Mouse (Mus musculus) left cerebral cortex, adult 8-10 months (tissue): ENCODE data around the gene Cux2. TPM values are rescaled to one million over a fixed set of nuclear protein-coding genes. Genes with fewer than 3 reads are reported as not detected.

ENCODE experiments used
- DNase-seq, 2 experiments: peaks; one replicate each; pipeline ENCODE4 v3.0.0; 2022; ENCODE audit warnings: low spot score in 2 of 2
- total RNA-seq, 4 experiments: library from RNA; stranded (reverse); gene quantifications; 2 replicates each; pipeline ENCODE4 v1.2.4; 2022

Cux2 gene
- total RNA-seq, 4 experiments from 2014 or later, result 150 to 185 (median 160) TPM

GRCm38 (mm10) chr5:121924423-121924822 lies 125.5 kb downstream of the Cux2 start:
- DNase-seq, result no peak

DNA sequence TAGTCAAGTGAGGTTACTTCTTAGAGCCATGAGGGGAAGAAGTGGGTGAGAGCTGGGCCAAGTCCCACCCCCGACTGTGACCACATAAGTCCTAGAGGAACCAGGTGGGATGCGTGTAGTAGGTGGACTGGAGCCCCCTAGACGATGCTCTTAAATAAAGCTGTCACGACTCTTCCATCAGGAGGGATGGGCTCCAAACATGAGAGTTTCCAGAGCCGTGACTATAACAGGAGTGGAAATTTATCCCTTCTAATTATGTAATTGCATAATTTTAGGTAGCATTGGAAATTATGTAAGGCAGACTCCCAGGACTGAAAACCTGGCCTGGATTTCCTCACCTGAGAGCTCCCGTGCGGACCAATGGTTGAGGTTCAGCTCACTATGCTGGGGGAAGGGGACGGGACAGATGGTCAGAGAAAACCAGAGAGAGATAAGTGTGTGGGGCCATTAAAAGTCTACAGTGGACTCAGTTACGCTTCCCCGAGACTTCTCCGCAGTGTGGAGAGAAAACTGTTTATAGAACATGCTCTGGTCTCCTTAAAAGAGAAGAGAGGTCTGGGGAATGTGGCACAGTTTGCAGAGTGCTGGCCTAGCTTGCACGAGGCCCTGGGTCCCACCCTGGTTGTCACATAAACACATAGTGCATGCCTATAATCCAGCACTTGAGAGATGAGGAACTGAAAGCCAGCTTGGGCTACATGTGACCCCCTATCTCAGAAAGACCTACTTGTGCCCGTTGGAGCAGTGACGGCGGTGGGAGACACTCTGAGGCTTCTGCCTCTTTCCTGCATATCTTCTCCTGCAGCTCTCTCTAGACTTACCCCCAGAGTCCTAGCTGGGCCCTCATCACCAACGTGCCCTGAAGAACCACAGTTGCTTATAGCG lies 126.7 kb downstream of the Cux2 start:
- peak; percentile 30 to 37 for DNase-seq

DNA sequence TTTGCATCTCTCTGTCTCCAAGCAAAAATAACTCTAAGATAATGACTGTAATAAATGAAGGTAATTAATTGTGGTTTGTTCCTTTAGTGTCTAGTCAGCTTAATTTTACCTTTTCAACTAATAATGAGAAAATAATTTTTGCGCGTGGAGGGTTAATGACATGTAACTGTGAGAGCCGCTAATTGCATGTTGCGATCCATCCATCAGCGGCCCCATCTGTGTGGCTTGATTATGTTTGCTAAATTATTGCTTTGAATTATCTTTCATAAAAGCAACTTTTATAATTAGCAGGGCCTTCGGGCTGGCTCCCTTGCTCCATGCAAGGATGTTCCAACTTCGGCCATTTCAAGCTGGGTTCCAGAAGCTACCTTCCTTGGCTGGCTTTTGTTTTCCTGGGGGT lies 130.7 kb downstream of the Cux2 start:
- DNase-seq, result no peak

DNA sequence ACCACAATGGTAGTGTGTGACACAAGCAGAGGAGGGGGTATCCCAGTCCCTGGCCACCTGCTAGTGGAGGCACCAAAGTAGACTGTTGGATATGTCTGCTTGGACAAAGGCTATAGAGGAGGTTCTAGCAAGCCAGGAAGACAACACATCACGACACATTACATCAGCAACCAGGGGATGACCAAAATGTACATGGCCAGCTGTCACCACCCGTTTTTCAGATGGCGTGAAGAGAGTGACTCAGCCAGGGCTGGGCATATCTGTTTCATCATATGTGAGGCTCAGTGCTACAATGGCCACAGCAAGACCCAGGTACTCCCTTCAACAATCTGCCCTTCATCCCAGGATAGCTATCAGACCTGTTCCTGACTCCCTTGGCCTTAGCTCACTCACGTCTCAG lies 133.1 kb downstream of the Cux2 start:
- DNase-seq, result peak in 1 of 2 experiments; percentile 48

DNA sequence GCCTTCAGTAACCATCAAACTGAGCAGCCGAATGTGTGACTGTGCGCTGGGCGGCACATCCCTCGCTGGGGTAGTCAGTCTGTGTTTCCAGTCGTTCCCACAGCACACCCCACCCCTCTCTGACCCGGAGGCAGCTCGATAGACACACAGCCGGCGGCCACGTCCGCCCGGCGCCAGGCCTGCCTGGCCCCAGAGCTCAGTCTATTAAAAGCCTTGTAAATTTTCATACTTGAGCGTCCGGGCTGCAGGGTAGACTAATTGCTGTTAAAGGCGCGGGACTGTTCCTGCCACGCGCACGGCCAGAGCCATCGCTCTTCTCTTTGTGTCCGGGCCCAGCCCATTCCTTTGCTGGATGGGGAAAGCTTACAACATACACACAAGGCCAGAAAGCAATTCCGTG lies 135.9 kb downstream of the Cux2 start:
- DNase-seq, result no peak

DNA sequence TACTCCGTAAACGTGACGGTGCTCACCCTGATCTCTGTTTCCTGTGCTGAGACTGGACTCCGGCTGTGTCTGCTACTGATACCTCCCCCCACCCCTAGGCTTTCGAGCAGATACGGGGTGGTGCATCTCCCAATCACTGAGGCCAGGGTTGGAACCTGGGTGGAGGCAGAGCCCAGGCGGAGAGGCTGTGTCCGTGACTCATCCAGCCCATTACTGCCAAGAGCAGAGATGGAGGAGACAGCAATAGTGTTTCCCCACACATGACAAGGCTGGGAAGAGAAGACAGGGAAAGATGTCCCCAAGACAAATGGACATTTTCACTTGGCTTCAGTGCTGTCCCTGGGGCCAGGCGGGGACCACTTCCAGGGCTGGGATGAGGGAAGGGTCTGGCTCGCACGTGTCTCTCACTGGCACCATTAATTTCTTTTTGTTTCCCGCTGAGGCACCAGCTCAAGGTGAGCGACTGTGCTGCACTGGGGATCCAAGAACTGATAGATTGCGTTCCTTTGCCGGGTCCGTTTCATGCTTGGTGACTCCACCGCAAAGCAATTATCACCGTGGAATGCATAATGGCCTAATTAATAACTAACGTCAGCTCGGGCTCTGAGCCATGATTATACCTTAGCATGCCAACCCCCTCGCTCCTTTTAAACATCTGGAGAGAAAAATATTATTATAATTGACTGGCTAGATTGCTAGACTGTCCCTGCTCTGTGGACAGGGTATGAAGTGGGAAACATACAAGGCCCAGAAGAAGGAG lies 140.5 kb downstream of the Cux2 start:
- no peak for DNase-seq

DNA sequence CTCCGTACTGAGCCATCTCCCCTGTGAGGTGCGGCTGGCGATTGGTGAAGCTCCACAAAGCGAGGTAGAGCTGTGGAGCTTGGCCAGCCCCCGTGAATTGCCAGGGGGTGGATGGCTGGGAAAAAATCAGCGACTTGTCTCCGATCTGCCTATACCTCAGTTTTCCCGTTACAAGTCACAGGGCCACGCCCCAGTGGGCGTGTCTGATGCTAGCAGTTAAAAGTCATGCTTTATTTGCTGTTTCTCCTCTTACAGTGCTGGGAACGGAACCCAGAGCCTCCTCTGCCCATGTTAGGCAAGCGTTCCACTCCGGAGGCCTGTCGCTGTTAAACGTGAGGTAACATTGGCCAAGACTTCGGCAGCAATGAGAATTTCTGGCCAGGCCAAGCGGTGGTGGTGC lies 144.2 kb downstream of the Cux2 start:
- DNase-seq, result no peak

DNA sequence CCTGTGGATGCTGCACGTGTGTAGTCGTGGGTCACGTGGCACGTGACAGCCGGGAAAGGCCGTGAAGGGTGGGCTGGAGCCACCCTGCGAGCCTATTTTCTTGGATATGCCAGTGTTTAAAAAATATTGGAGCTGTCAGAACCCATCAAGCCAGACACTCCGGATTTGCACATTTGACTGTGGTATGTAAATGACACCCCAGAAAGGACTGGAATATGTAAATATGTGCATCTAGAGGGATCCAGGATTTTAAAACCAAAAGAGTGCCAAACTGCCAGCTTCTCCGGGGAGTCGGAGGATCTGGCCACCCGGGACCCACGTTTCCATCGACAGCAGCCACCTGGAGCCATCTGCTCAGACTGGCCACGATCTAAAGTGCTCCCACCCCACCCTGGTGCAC lies 145.1 kb downstream of the Cux2 start:
- DNase-seq, result no peak

DNA sequence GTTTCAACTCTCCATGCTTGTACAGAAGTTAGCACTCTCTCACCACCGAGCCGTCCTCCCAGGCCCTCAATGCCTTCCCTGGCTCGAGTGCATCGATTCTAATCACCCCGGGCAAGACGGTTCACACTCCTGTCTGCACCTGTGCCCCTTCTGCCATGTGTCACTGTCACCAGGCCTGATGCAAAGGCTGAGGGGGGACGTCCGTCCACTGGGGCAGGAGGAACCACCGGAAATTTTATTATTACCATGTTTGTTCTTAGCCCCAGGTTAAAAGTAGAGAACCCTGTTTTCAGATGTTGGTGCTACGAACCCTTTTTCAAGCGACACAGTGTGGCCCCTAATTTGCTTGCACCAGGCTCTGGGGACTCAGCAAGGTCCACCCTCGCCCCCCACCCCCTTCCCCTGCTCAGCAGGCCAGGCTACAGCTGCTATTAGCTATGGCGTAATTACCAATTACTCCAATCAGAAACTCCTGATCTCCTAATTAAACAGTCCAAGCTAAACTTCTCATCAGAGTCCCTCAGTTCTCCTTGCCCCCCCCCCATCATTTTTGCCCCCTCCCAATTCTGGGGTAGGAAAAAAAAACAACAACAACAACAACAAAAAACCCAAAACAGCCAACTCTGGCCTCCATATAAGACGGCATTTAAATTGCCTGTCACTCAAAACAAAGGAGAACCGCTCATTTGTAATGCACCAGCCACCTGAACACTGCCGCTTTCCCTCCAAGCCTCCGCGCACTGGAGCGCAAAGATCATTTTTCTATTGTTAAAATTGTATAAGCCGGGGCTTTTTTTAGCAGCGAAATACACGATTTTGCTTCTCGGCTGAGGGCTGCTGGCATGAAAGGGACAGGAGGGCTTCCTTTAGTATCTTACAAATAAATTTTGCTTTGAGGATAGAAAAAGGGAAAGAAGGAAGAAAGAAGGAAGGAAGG lies 146.8 kb downstream of the Cux2 start:
- DNase-seq, result no peak

DNA sequence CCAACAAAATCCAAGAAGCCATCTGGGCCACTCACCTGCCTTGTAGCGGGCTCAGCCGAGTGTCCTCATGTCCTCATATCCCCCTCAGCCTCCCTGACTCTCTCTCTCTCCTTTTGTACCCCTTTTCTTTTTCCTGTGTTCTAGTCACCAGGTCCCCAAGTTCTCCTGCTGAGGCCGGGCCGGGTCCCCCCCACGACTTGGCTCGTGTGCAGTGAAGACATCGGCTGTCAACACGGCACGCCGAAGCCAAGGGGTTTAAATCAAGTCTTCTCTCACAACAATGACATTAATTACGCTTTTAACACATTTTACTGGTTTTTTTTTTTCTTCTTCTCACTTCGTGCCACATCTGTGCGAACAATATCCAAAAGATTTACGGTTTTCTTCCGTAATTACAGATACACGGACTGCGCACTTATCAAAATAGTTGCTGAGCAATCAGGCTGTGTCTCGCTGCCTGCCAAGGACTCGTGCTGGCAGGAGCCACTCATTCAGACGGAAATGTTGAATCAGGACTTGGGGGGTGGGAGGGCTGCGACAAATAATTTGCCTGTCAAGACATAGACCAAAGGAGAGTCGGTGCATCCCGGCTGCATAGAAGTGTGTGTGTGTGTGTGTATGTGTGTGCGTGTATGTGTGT lies 154.7 kb downstream of the Cux2 start:
- DNase-seq, result no peak

- DNase-seq, result no peak
Observed at GRCm38 (mm10) chr5:121894647-121895046, 155.3 kb downstream of the Cux2 start.

GRCm38 (mm10) chr5:121893581-121893980 lies 156.3 kb downstream of the Cux2 start:
- DNase-seq, result no peak

DNA sequence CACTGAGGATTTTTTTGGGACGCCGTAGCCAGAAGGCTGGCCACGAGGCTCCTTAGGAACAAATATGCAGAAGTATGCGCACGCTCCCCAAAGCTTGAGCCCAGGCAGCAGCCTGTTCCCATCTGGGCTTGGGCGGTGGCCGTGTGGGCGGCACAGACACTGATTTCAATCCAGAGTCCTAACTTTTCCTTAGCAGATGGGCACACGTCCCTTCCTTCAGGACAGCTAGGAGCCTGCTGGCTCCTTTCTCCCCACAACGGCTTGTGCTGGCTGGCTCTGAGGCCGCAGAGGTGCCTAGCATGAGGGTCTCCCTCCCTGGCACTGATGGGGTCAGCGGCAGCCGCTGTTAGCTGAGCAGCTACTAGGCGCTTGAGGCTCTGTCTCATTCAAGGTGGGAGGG lies 157.6 kb downstream of the Cux2 start:
- DNase-seq, result peak; percentile 54 to 91

GRCm38 (mm10) chr5:121890925-121891324 lies 159.0 kb downstream of the Cux2 start:
- DNase-seq, result no peak

DNA sequence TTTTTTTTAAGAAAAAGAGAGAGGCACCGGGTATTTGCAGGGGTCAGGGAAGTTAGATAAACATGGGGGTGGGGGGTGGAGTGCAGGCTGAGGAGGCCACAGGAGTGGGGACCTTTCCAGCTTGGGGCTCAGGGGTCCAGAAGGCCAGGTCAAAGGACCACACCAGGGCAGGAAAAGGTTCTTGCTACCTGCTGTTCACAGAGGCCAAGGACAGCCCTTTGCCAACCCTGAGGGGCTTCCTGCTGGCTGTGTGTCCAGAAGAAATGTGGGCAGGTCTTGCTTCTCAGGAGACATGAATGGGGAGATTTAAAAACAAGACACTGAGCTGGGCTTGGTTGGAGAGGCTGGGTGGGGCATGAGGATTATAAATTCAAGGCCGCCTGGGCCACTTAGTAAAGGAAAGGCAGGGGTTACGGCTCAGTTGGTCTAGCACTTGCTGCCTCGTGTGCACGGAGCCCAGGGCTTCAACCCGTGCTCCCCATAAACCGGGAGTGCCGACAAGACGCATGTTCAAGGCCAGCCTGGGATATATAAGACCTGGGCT lies 160.0 kb downstream of the Cux2 start:
- no peak for DNase-seq

- no peak for DNase-seq
Observed at GRCm38 (mm10) chr5:121889375-121889774, 160.5 kb downstream of the Cux2 start.

GRCm38 (mm10) chr5:121883356-121883755 lies 166.5 kb downstream of the Cux2 start:
- DNase-seq, result no peak

- no peak for DNase-seq
Observed at GRCm38 (mm10) chr5:121879211-121879610, 170.7 kb downstream of the Cux2 start.

DNA sequence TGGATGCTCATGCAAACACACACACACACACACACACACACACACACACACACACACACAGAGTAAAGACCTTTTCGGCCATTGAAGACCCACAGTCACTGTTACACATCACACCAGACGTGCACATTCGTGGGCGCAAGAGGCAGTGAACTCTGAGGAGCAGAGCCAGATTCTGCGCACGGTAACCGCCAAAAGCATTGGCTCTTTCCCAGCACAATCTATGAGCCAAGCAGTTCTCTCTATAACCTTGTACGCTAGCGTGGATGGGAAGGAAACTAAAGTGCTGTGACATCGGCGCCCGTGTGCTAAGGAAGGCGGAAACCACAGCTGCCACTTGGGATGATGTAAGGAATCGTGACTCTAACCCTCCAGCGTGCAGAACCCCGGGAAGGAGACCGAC lies 171.2 kb downstream of the Cux2 start:
- DNase-seq, result no peak

DNA sequence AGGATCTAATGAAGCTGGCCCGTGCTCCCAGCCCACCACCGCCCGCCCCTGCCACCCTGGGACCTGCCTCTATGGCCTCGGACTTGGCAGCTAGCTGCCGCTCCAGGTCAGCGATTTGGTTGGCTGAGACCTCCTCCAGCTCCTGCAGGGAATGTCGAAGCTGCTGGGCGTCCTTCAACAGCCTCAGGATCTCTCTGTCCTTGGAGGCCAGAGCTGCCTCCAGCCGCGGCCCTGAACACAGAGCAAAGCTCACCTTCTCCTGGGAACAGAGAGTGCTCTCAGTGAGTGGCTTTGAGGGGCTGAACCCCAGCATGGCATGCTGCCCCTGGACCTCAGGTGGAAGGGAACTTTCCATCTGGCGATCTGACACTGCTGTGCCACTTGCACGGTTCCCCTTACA lies 173.0 kb downstream of the Cux2 start:
- no peak for DNase-seq

DNA sequence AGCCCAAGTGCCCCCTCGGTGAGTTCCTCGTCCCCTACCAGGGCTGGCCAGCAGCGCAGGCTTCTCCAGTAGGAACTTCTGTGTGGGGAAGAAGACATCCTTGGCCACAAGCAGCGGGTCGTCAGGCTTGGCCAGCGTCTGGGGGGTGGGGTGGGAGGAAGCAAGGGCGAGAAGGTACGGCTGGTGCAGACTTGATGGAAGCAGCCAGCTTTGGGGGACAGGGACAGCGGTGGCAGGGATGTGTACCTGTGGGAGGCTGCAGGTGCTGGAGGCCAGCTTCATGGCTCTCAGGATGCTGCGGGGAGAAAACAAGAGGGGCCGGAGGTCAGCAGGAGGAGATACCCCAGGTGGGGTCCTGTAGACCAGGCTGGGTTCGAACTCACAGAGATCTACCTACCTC lies 174.9 kb downstream of the Cux2 start:
- DNase-seq, result no peak
